Mouse (Mus musculus) hindbrain, embryonic 11.5 days (tissue): Measurements from ENCODE around the gene Kmt2b. TPM values are rescaled to one million over a fixed set of nuclear protein-coding genes. Genes with fewer than 3 reads are reported as not detected.

Experiments used
- ATAC-seq: fragments of 200-750 bp; cut with Nextera tagmentation; 2 replicates; pipeline ENCODE4 v1.8.0; 2017; ENCODE audit warnings: mild to moderate bottlenecking, moderate TSS enrichment, moderate library complexity; ENCODE audit not compliant: low FRiP score
- DNase-seq: peaks from one replicate; pipeline ENCODE4 v3.0.0-alpha.2; 2015; ENCODE audit warnings: low spot score
- H3K27ac ChIP-seq: fragments of 300-500 bp; sonication (generic); 2 replicates; pipeline ENCODE4 v1.5.1; 2014; ENCODE audit warnings: mild to moderate bottlenecking, low read depth, low read length
- H3K27me3 ChIP-seq: fragments of 300-500 bp; sonication (generic); 2 replicates; pipeline ENCODE4 v1.6.1; 2014; ENCODE audit warnings: mild to moderate bottlenecking, low read length, moderate library complexity, mixed read lengths; ENCODE audit not compliant: control insufficient read depth, insufficient read depth
- H3K36me3 ChIP-seq: fragments of 300-500 bp; sonication (generic); 2 replicates; pipeline ENCODE4 v1.6.1; 2014; ENCODE audit warnings: mild to moderate bottlenecking, low read length, moderate library complexity, mixed read lengths; ENCODE audit not compliant: control insufficient read depth, insufficient read depth
- H3K4me1 ChIP-seq: fragments of 300-500 bp; sonication (generic); replicated peaks from 2 replicates; pipeline ENCODE4 v1.6.1; 2014; ENCODE audit warnings: low read length, mixed read lengths; ENCODE audit not compliant: control insufficient read depth, insufficient read depth
- H3K4me2 ChIP-seq: fragments of 300-500 bp; sonication (generic); replicated peaks from 2 replicates; pipeline ENCODE4 v1.6.1; 2014; ENCODE audit warnings: mild to moderate bottlenecking, low read depth, low read length
- H3K4me3 ChIP-seq: fragments of 300-500 bp; sonication (generic); 2 replicates; pipeline ENCODE4 v1.5.1; 2014; ENCODE audit warnings: low read depth, low read length
- H3K9ac ChIP-seq: fragments of 300-500 bp; sonication (generic); 2 replicates; pipeline ENCODE4 v1.6.1; 2014; ENCODE audit warnings: low read depth, low read length
- H3K9me3 ChIP-seq: fragments of 300-500 bp; sonication (generic); 2 replicates; pipeline ENCODE4 v1.6.1; 2016; ENCODE audit warnings: low read length; ENCODE audit not compliant: control insufficient read depth
- WGBS: fragments of 180-500 bp; shearing (Covaris S2); extraction: QIAGEN DNeasy Blood & Tissue Kit; methylation state at CpG from one replicate; pipeline ENCODE4 v1.1.7; 2014; 5-methylcytosine and 5-hydroxymethylcytosine counted together
- polyA plus RNA-seq: library from polyadenylated mRNA; unstranded; fragments of >200 nt; fragmentation: Nextera tagmentation; extraction: Ambion mirVana; gene quantifications from 2 replicates; pipeline ENCODE4 v1.2.1, GENCODE M21; 2014

Gene Kmt2b
- polyA plus RNA-seq, 1 experiment from 2014 or later, result 13.2 TPM

- H3K4me1 ChIP-seq, result peaks cover 3% of the 10 kb centered on the region
- no peaks in the 10 kb centered on the region for H3K27me3 ChIP-seq
- ATAC-seq (no peak), DNase-seq (no peak)
- H3K9me3 ChIP-seq, result no peaks in the 10 kb centered on the region
- H3K36me3 ChIP-seq, result 0 out of 2 replicates have a peak, but pooled peaks cover 5% of the 10 kb centered on the region
- H3K27ac ChIP-seq, result no peak overlapping the region
- no peak overlapping the region; the same call in 1 of the 2 replicates for H3K4me2 ChIP-seq
- 87% methylated on average over 13 of the region's 13 CpGs for WGBS
- no peak overlapping the region; the same call in 1 of the 2 replicates for H3K9ac ChIP-seq
- peak overlapping the region; percentile 38; the same call in 1 of the 2 replicates for H3K4me3 ChIP-seq
These were observed 30.5 kb downstream of the Kmt2b start for GRCm38 (mm10) chr7:30557901-30558514.

- Histone ChIP-seq H3K27me3 (no peaks in the 10 kb centered on the region), H3K27ac (no peak overlapping the region), H3K9me3 (no peaks in the 10 kb centered on the region), H3K36me3 (0 out of 2 replicates have a peak, but pooled peaks cover 5% of the 10 kb centered on the region), H3K4me1 (peaks cover 3% of the 10 kb centered on the region), H3K9ac (no peak overlapping the region), H3K4me2 (no peak overlapping the region), H3K4me3 (no peak overlapping the region)
- peak; percentile 37 for DNase-seq
- 94% methylated on average over 18 of the region's 18 CpGs for WGBS
- ATAC-seq, result no peak
These were observed 31.5 kb downstream of the Kmt2b start for GRCm38 (mm10) chr7:30556894-30557536.

GRCm38 (mm10) chr7:30553810-30554584, 34.5 kb downstream of the Kmt2b start:
- Histone ChIP-seq H3K27me3 (no peaks in the 10 kb centered on the region), H3K4me3 (peak overlapping the region; percentile 56; the same call in 1 of the 2 replicates), H3K4me1 (peaks cover 3% of the 10 kb centered on the region), H3K27ac (no peak overlapping the region), H3K4me2 (peak overlapping the region; percentile 88), H3K36me3 (0 out of 2 replicates have a peak, but pooled peaks cover 5% of the 10 kb centered on the region), H3K9me3 (no peaks in the 10 kb centered on the region), H3K9ac (peak overlapping the region; percentile 64; the same call in 1 of the 2 replicates)
- no peak for DNase-seq
- ATAC-seq, result no peak
- 87% methylated on average over 22 of the region's 22 CpGs for WGBS

- DNase-seq, result peak; percentile 20
- Histone ChIP-seq H3K4me2 (peak overlapping the region; percentile 88), H3K27me3 (no peaks in the 10 kb centered on the region), H3K9me3 (no peaks in the 10 kb centered on the region), H3K4me1 (peaks cover 3% of the 10 kb centered on the region), H3K36me3 (0 out of 2 replicates have a peak, but pooled peaks cover 5% of the 10 kb centered on the region), H3K4me3 (peak overlapping the region; percentile 56), H3K27ac (0 out of 2 replicates have a peak overlapping the region, but pooled peaks have one; percentile 11), H3K9ac (peak overlapping the region; percentile 64)
- WGBS, result 7% methylated on average over 23 of the region's 23 CpGs
- ATAC-seq, result no peak
These were observed 35.4 kb downstream of the Kmt2b start for GRCm38 (mm10) chr7:30553021-30553589.

- Histone ChIP-seq H3K27me3 (no peaks in the 10 kb centered on the region), H3K4me1 (peaks cover 3% of the 10 kb centered on the region; the same call in 1 of the 2 replicates), H3K9ac (peak within 1 kb of the TSS; percentile 64), H3K9me3 (no peaks in the 10 kb centered on the region), H3K27ac (peak within 1 kb of the TSS; percentile 82), H3K36me3 (0 out of 2 replicates have a peak, but pooled peaks cover 5% of the 10 kb centered on the region), H3K4me3 (peak within 1 kb of the TSS; percentile 56), H3K4me2 (peak within 1 kb of the TSS; percentile 88)
- ATAC-seq (peak; percentile 94), DNase-seq (peak; percentile 95)
- 1% methylated on average over 44 of the region's 44 CpGs for WGBS
These were observed 36.2 kb downstream of the Kmt2b start, which contains the start of the genes Hspb6 and Proser3 for GRCm38 (mm10) chr7:30552102-30553020. TSS of gene Hspb6 (plus strand) at chr7:30552178. TSS of gene Proser3 (minus strand) at chr7:30552299.

- H3K9me3 ChIP-seq, result no peaks in the 10 kb centered on the region
- H3K4me2 ChIP-seq, result peak overlapping the region; percentile 88
- peak overlapping the region; percentile 56 for H3K4me3 ChIP-seq
- H3K36me3 ChIP-seq, result 0 out of 2 replicates have a peak, but pooled peaks cover 3% of the 10 kb centered on the region
- DNase-seq (no peak), ATAC-seq (peak; percentile 74)
- H3K27ac ChIP-seq, result peak overlapping the region; percentile 82
- H3K4me1 ChIP-seq, result peaks cover 3% of the 10 kb centered on the region; the same call in 1 of the 2 replicates
- H3K9ac ChIP-seq, result peak overlapping the region; percentile 64
- no peaks in the 10 kb centered on the region for H3K27me3 ChIP-seq
- WGBS, result 4% methylated on average over 10 of the region's 10 CpGs
These were observed 37.0 kb downstream of the Kmt2b start for GRCm38 (mm10) chr7:30551445-30552101.

GRCm38 (mm10) chr7:30550603-30551002, 37.9 kb downstream of the Kmt2b start:
- no peak for DNase-seq
- Histone ChIP-seq H3K27me3 (no peaks in the 10 kb centered on the region), H3K36me3 (0 out of 2 replicates have a peak, but pooled peaks cover 3% of the 10 kb centered on the region), H3K9ac (no peak overlapping the region), H3K4me3 (no peak overlapping the region), H3K9me3 (no peaks in the 10 kb centered on the region), H3K4me1 (peaks cover 3% of the 10 kb centered on the region; the same call in 1 of the 2 replicates), H3K4me2 (no peak overlapping the region), H3K27ac (no peak overlapping the region)
- no peak for ATAC-seq
- 100% methylated on average over 1 of the region's 1 CpGs for WGBS
